In genomic region chr16:38447366-38447765, GRCm38 (mm10) we compare ENCODE assay signal across 17 mouse cellular contexts. TPM values are rescaled to one million over a fixed set of nuclear protein-coding genes. Genes with fewer than 3 reads are reported as not detected.
"Had no signal": no experiment of that assay in that cellular context is flagged by ENCODE, and none has a peak within 500 bp of the region (broad histone marks: within the 10 kb centered on the region; RNA-seq: fewer than 3 reads in every experiment).

No protein-coding gene starts in this region.

- H3K4me3 ChIP-seq: left cerebral cortex, adult 2 months; limb, embryonic 10.5 days; liver, embryonic 13.5 days; midbrain, embryonic 13.5 days; neural tube, embryonic 13.5 days had no signal

- DNase-seq: kidney, adult 11 months; kidney, adult 9 months; kidney, postnatal 14 days; liver, embryonic 13.5 days; lung, adult 2 months; lung, postnatal 10 days; retina, postnatal 1 day; right cerebral cortex, postnatal 4 days; spleen, adult 18-20 months; thymus, adult 18-20 months; thymus, postnatal 14 days had no signal

- H3K9ac ChIP-seq: liver, embryonic 13.5 days; midbrain, embryonic 13.5 days; neural tube, embryonic 13.5 days had no signal

- H3K4me2 ChIP-seq: liver, embryonic 13.5 days; midbrain, embryonic 13.5 days; neural tube, embryonic 13.5 days had no signal

- H3K27me3 ChIP-seq: liver, embryonic 13.5 days; midbrain, embryonic 13.5 days; neural tube, embryonic 13.5 days had no signal

- H3K27ac ChIP-seq: left cerebral cortex, adult 2 months; limb, embryonic 10.5 days; liver, embryonic 13.5 days; midbrain, embryonic 13.5 days; neural tube, embryonic 13.5 days had no signal

- ATAC-seq: midbrain, embryonic 13.5 days had no signal

- H3K9me3 ChIP-seq: limb, embryonic 10.5 days; liver, embryonic 13.5 days; midbrain, embryonic 13.5 days; neural tube, embryonic 13.5 days had no signal

RNA-seq across cellular contexts. Expression of gene Cd80, which starts 8.0 kb away (rescaled TPM):
- total RNA-seq: megakaryocyte-erythroid progenitor cell, adult 5-6 weeks had no signal

RNA-seq across cellular contexts. Expression of gene Pla1a, which starts 14.4 kb away (rescaled TPM):
- total RNA-seq: megakaryocyte-erythroid progenitor cell, adult 5-6 weeks had no signal
- polyA plus RNA-seq: stomach, embryonic 14.5 days had no signal
